Mouse (Mus musculus) adrenal gland, postnatal 25 days (tissue): Measurements from ENCODE around the gene Vmn2r58. TPM values are rescaled to one million over a fixed set of nuclear protein-coding genes. Genes with fewer than 3 reads are reported as not detected.
"Not testable (repeated sequence)": the region's sequence is repeated elsewhere in the genome, so short reads cannot be mapped to it uniquely, and the experiment has no call there.

Source experiments
- DNase-seq: peaks from one replicate; pipeline ENCODE4 v3.0.0; 2021; ENCODE audit warnings: mixed read lengths
- long read RNA-seq: library from polyadenylated mRNA; stranded (forward); transcript quantifications from one replicate; pipeline ENCODE4 v2.0.0, GENCODE M21; 2021
- total RNA-seq: library from RNA; stranded (reverse); gene quantifications from 2 replicates; pipeline ENCODE4 v1.2.3, GENCODE M21; 2021

Vmn2r58 gene
- total RNA-seq: not detected in 2 replicates
- long read RNA-seq: 0 reads

DNA sequence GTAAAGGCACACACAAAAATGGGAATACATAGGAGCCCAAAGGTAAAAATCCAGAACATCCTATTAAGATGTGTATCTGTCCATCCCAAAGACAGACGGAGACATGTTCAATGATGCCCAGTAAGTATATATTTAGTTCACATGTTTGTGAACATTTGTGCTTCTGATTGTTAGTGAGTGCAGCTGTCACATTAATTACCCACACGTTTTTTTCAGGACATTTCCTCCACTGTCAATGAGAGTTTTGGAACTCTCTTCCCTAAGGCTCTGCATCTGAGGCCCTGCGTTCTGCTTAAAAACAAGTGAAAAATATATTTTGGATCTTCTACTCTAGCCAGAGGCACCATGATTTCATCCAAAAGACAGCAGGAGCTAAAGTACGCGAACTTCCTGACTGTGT is at the start of gene Vmn2r58:
Gene Vmn2r58, minus strand, starts transcription at position 101 of the 400 bp plus-strand sequence.
- not testable (repeated sequence) for DNase-seq

Other genes starting within 250 kb of the Vmn2r58 start
- 14.2 and 17.5 TPM in 2 replicates for gene Zfp788, start 239.5 kb downstream of the Vmn2r58 start, total RNA-seq
- gene Vmn2r59, start 186.3 kb upstream of the Vmn2r58 start, total RNA-seq: not detected in 2 replicates
- gene Vmn2r60, start 235.1 kb upstream of the Vmn2r58 start, total RNA-seq: 0.06 TPM in 1 of 2 replicates, not detected in the other